Mouse (Mus musculus): ENCODE measurements around the gene Kcng3. TPM values are rescaled to one million over a fixed set of nuclear protein-coding genes. Genes with fewer than 3 reads are reported as not detected.

The Kcng3 gene
- polyA plus RNA-seq, 1 experiment from 2014 or later: not detected

GRCm38 (mm10) chr17:83646425-83647163 lies 14.9 kb upstream of the Kcng3 start:
- Histone ChIP-seq H3K9me3 (ENCODE audit: control insufficient read depth, low read length) (no peaks in the 10 kb centered on the region), H3K4me3 (ENCODE audit: control insufficient read depth in 1 of 2, insufficient read depth in 1 of 2, low read depth in 1 of 2, low read length in 2 of 2) (no peak overlapping the region), H3K4me1 (ENCODE audit: control insufficient read depth in 2 of 2, insufficient read depth in 2 of 2, low read length in 2 of 2) (0 out of 4 replicates have a peak, but pooled peaks cover 0 to 2% of the 10 kb centered on the region in 2 experiments), H3K4me2 (ENCODE audit: low read length) (no peak overlapping the region), H3K9ac (ENCODE audit: low read length) (no peak overlapping the region), H3K27me3 (ENCODE audit: control insufficient read depth, insufficient read depth, low read length) (no peaks in the 10 kb centered on the region), H3K27ac (replicated peaks in 1 of 2; ENCODE audit: control insufficient read depth in 1 of 2, insufficient read depth in 1 of 2, low read depth in 2 of 2, low read length in 2 of 2) (no peak overlapping the region), H3K36me3 (ENCODE audit: control insufficient read depth, insufficient read depth, low read length) (no peaks in the 10 kb centered on the region)
- 76% methylated on average over 8 of the region's 8 CpGs for WGBS
- ATAC-seq (ENCODE audit: insufficient number of reproducible peaks, insufficient read depth, low FRiP score, low read depth): no peak

- 0 out of 4 replicates have a peak, but pooled peaks cover 0 to 2% of the 10 kb centered on the region in 2 experiments for H3K4me1 ChIP-seq (ENCODE audit: control insufficient read depth in 2 of 2, insufficient read depth in 2 of 2, low read length in 2 of 2)
- ATAC-seq (ENCODE audit: insufficient number of reproducible peaks, insufficient read depth, low FRiP score, low read depth): peak; percentile 81
- H3K4me2 ChIP-seq (ENCODE audit: low read length): no peak overlapping the region
- no peaks in the 10 kb centered on the region for H3K27me3 ChIP-seq (ENCODE audit: control insufficient read depth, insufficient read depth, low read length)
- H3K4me3 ChIP-seq (ENCODE audit: control insufficient read depth in 1 of 2, insufficient read depth in 1 of 2, low read depth in 1 of 2, low read length in 2 of 2): no peak overlapping the region
- H3K9me3 ChIP-seq (ENCODE audit: control insufficient read depth, low read length): no peaks in the 10 kb centered on the region
- 33% methylated on average over 9 of the region's 9 CpGs for WGBS
- no peak overlapping the region for H3K9ac ChIP-seq (ENCODE audit: low read length)
- no peaks in the 10 kb centered on the region for H3K36me3 ChIP-seq (ENCODE audit: control insufficient read depth, insufficient read depth, low read length)
- H3K27ac ChIP-seq (replicated peaks in 1 of 2; ENCODE audit: control insufficient read depth in 1 of 2, insufficient read depth in 1 of 2, low read depth in 2 of 2, low read length in 2 of 2): no peak overlapping the region
These were observed 13.6 kb upstream of the Kcng3 start for GRCm38 (mm10) chr17:83645226-83645808.

- ATAC-seq (ENCODE audit: insufficient number of reproducible peaks, insufficient read depth, low FRiP score, low read depth): no peak
- H3K9me3 ChIP-seq (ENCODE audit: control insufficient read depth, low read length): peaks cover 5% of the 10 kb centered on the region; the same call in 1 of the 2 replicates
- WGBS: 70% methylated on average over 2 of the region's 2 CpGs
These were observed 5.7 kb upstream of the Kcng3 start for GRCm38 (mm10) chr17:83637393-83637792.

GRCm38 (mm10) chr17:83636443-83636842 lies 4.7 kb upstream of the Kcng3 start:
- H3K36me3 ChIP-seq (ENCODE audit: control insufficient read depth, insufficient read depth, low read length): no peaks in the 10 kb centered on the region

More at GRCm38 (mm10) chr17:83637393-83637792, 5.7 kb upstream of the Kcng3 start:
- Histone ChIP-seq H3K27ac (replicated peaks in 1 of 2; ENCODE audit: control insufficient read depth in 1 of 2, insufficient read depth in 1 of 2, low read depth in 2 of 2, low read length in 2 of 2) (no peak overlapping the region), H3K4me3 (ENCODE audit: control insufficient read depth in 1 of 2, insufficient read depth in 1 of 2, low read depth in 1 of 2, low read length in 2 of 2) (no peak overlapping the region), H3K9ac (ENCODE audit: low read length) (no peak overlapping the region), H3K4me2 (ENCODE audit: low read length) (no peak overlapping the region), H3K4me1 (ENCODE audit: control insufficient read depth in 2 of 2, insufficient read depth in 2 of 2, low read length in 2 of 2) (peaks cover 0 to 6% of the 10 kb centered on the region in 2 experiments; a peak in 3 of 4 replicates), H3K27me3 (ENCODE audit: control insufficient read depth, insufficient read depth, low read length) (peaks cover 12% of the 10 kb centered on the region), H3K36me3 (ENCODE audit: control insufficient read depth, insufficient read depth, low read length) (no peaks in the 10 kb centered on the region)

GRCm38 (mm10) chr17:83632653-83633570 lies 1.2 kb upstream of the Kcng3 start:
- Histone ChIP-seq H3K9ac (ENCODE audit: low read length) (no peak overlapping the region), H3K4me3 (ENCODE audit: control insufficient read depth in 1 of 2, insufficient read depth in 1 of 2, low read depth in 1 of 2, low read length in 2 of 2) (peak overlapping the region; percentile 49 to 60), H3K36me3 (ENCODE audit: control insufficient read depth, insufficient read depth, low read length) (no peaks in the 10 kb centered on the region), H3K27me3 (ENCODE audit: control insufficient read depth, insufficient read depth, low read length) (peaks cover 57% of the 10 kb centered on the region), H3K4me2 (ENCODE audit: low read length) (peak overlapping the region; percentile 91), H3K4me1 (ENCODE audit: control insufficient read depth in 2 of 2, insufficient read depth in 2 of 2, low read length in 2 of 2) (peaks cover 0 to 24% of the 10 kb centered on the region in 2 experiments; a peak in 3 of 4 replicates), H3K9me3 (ENCODE audit: control insufficient read depth, low read length) (peaks cover 5% of the 10 kb centered on the region; the same call in 1 of the 2 replicates), H3K27ac (replicated peaks in 1 of 2; ENCODE audit: control insufficient read depth in 1 of 2, insufficient read depth in 1 of 2, low read depth in 2 of 2, low read length in 2 of 2) (no peak overlapping the region)
- WGBS: 1% methylated on average over 24 of the region's 24 CpGs
- ATAC-seq (ENCODE audit: insufficient number of reproducible peaks, insufficient read depth, low FRiP score, low read depth): no peak

More at GRCm38 (mm10) chr17:83636443-83636842, 4.7 kb upstream of the Kcng3 start:
- Histone ChIP-seq H3K4me1 (ENCODE audit: control insufficient read depth in 2 of 2, insufficient read depth in 2 of 2, low read length in 2 of 2) (peaks cover 0 to 14% of the 10 kb centered on the region in 2 experiments; a peak in 3 of 4 replicates), H3K27ac (replicated peaks in 1 of 2; ENCODE audit: control insufficient read depth in 1 of 2, insufficient read depth in 1 of 2, low read depth in 2 of 2, low read length in 2 of 2) (no peak overlapping the region), H3K9ac (ENCODE audit: low read length) (no peak overlapping the region), H3K4me3 (ENCODE audit: control insufficient read depth in 1 of 2, insufficient read depth in 1 of 2, low read depth in 1 of 2, low read length in 2 of 2) (no peak overlapping the region), H3K9me3 (ENCODE audit: control insufficient read depth, low read length) (peaks cover 5% of the 10 kb centered on the region; the same call in 1 of the 2 replicates), H3K27me3 (ENCODE audit: control insufficient read depth, insufficient read depth, low read length) (peaks cover 22% of the 10 kb centered on the region), H3K4me2 (ENCODE audit: low read length) (no peak overlapping the region)
- 74% methylated on average over 7 of the region's 7 CpGs for WGBS
- ATAC-seq (ENCODE audit: insufficient number of reproducible peaks, insufficient read depth, low FRiP score, low read depth): no peak

- 1% methylated on average over 93 of the region's 109 CpGs for WGBS
- no peak for ATAC-seq (ENCODE audit: insufficient number of reproducible peaks, insufficient read depth, low FRiP score, low read depth)
These were observed 662 bp downstream of the Kcng3 start for GRCm38 (mm10) chr17:83630787-83631678.

More at GRCm38 (mm10) chr17:83630787-83631678, 662 bp downstream of the Kcng3 start:
- Histone ChIP-seq H3K4me2 (ENCODE audit: low read length) (peak overlapping the region; percentile 91), H3K36me3 (ENCODE audit: control insufficient read depth, insufficient read depth, low read length) (no peaks in the 10 kb centered on the region), H3K4me3 (ENCODE audit: control insufficient read depth in 1 of 2, insufficient read depth in 1 of 2, low read depth in 1 of 2, low read length in 2 of 2) (peak overlapping the region; percentile 49 to 60), H3K27ac (replicated peaks in 1 of 2; ENCODE audit: control insufficient read depth in 1 of 2, insufficient read depth in 1 of 2, low read depth in 2 of 2, low read length in 2 of 2) (no peak overlapping the region), H3K4me1 (ENCODE audit: control insufficient read depth in 2 of 2, insufficient read depth in 2 of 2, low read length in 2 of 2) (peaks cover 0 to 24% of the 10 kb centered on the region in 2 experiments; a peak in 3 of 4 replicates), H3K9me3 (ENCODE audit: control insufficient read depth, low read length) (no peaks in the 10 kb centered on the region), H3K9ac (ENCODE audit: low read length) (peak overlapping the region; percentile 51; the same call in 1 of the 2 replicates), H3K27me3 (ENCODE audit: control insufficient read depth, insufficient read depth, low read length) (peaks cover 63% of the 10 kb centered on the region)
